Mouse (Mus musculus) right cerebral cortex, postnatal 25 days (tissue): ENCODE measurements around the gene Abr.

ENCODE experiments used
- DNase-seq: peaks from one replicate; pipeline ENCODE4 v3.0.0; 2022

Abr gene

DNA sequence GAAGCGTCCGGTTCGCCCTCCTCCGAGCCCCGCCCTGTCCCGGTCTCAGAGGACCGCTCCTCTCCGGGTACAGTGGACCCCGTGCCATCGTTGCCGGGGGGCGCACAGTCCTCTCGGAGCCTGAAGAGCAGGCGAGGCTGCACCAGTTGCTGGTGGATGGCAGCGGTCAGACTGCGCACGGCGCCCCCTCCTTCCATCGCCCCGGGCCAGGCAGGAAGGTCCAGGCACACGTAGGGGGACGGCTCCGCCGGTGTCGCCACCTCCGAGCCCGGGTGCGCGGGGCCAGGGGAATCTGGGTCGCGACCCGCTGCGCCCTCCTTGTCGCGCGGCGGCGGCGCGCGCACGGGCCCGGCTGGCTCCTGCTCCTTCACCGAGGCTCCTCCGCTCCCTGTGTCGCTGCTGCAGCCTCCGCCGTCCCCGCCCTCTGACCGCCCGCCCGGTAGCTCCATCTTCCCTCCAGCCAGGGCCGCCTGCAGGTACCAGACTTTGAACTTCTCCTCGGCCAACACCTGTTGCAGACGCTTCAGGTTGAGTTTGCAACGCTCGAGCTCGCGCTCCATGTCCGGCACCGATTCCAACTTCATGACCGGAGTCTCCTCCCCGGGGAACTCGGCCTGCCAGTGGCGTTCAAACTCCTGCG, 572 bp upstream of the Abr start:
- DNase-seq, result no peak

- DNase-seq, result no peak
Measured at GRCm38 (mm10) chr11:76618134-76618533, 4.0 kb downstream of the Abr start.

- no peak for DNase-seq
Measured at GRCm38 (mm10) chr11:76614246-76614645, 7.9 kb downstream of the Abr start.

DNA sequence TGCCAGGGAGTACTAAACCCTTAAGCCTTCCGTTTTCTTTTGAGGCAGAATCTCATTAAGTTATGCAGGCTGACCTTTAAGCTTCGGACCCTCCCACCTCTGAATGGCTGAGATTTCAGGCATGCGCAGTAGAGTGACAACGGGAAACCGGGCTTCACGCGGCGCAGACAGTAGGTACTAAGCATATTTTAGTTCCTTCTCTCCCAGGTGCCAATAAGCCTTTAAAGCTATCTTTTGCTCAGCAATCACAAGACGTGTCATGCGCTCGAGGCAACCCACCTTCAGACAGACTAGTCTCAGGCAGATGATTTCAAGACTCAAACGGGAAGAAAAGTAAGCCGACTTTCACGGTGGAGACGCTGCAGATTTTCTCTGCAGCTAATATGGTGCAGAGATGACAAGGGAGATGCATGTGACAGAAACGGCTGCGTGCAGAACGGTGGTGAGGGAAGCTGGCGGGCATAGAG, 9.4 kb downstream of the Abr start:
- peak; percentile 64 for DNase-seq

- DNase-seq, result no peak
Measured at GRCm38 (mm10) chr11:76610948-76611347, 11.2 kb downstream of the Abr start.

DNA sequence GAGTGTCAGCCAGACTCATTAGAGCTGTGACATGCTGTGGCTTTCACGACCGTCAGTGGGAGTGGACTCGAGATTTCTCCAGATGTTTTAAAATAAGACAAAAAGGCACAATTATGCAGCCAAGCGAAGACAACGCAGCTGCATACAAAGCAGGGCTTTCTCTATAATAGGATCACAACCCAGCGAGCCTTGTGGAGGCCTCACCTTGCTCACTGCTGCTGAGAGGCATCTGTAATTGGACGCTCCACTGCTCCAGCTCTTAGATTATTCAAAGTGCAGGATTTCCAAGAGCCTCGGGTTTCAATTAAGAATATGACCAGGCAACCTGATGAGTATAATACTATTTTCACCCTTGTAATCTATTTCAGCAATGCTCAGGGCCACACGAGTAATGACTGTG, 15.6 kb downstream of the Abr start:
- no peak for DNase-seq

- no peak for DNase-seq
Measured at GRCm38 (mm10) chr11:76599219-76599618, 22.9 kb downstream of the Abr start.

DNA sequence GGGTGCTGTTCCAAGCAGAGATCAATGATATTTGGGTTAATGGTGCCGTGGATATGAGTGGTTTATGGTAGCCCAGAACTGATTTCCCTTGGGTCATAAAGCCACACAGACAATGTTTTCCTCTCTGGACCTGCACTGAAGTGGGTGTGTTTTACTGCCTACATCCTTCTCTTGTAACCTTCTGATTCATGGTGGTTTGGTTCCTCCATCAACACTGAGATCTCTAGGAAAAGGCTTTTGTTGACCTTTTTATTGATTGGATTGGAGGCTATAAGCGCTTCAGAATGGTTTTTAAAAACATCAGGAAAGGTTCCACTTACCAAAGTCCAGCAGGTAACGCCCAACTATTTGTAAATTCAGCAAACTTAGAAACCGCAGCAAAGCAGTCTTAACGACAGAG, 23.4 kb downstream of the Abr start:
- DNase-seq, result no peak

- no peak for DNase-seq
Measured at GRCm38 (mm10) chr11:76593620-76594326, 28.3 kb downstream of the Abr start.

GRCm38 (mm10) chr11:76589746-76590145, 32.4 kb downstream of the Abr start:
- no peak for DNase-seq

DNA sequence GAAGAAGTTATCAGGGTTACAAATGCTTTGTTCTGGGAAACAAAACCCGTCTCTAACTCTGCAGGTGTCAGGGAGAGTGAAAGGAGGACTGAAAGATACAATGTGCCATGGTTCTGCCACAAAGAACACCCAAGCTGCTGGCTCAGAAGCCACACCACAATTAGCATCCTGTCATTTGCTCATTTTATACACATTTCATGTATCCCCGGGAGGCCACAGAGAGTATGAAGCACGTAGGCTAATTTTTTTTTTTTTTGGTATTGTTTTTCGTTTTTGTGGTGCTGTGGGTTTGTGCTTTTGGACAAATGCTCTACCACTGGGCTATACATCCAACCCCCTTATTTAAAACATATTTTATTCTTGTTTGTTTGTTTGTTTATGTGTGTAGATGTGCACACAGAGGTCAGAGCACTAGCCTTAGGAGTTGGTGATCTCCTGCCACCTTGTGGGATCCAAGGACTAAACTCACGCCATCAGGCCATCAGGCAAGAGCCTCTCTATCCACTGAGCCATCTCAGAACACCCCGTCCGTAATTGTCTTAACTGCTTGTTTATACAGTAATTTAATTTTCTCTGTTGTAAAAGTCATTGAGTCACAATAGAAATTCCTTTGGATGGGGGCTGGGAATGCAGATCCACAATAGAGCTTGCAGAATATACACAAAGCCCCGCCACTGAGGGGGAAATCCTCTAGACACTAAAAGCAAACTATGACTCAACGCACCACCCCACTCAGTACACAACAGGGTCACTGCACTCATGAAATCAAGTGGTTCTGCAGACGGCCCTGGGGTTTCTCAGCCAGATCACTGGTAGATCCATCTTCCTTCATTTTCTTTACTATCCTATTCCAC, 33.3 kb downstream of the Abr start:
- no peak for DNase-seq

DNA sequence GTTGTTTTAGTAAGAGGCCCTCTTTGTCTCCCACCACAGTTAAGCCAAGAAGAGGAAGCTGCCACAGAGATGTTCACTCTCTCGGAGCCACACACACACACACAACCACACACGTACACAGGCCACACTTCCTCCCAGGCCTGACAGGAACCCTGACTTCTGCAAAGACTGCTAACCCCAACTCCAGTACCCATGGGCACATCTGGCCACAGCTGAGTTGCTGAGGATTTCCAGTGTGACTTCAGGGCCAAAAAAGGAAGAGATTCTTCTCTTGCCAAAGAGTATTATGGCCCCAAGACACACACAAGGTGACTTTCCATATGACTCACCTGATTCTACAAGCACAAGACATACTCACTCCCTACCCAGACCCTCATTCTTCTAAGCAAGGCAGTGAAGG, 34.1 kb downstream of the Abr start:
- DNase-seq, result no peak

DNA sequence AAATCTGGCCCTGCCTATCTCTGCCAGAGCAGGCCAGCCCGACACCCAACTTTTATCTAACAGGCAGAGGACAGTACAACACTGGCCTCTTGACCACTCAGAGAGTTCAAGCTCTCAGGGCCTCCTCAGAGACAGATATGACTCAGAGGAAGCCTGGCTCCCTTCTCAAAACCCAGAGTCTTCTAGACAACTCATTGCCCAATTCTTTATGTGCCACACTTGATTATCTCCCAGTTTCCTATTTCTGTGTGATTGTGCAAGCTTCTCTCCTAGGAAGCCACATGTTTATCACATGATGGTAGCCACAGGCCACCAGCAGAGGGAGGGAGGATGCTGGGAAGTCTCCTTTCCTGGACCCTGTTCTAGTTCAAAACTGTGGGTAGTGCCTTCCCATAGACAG, 34.8 kb downstream of the Abr start:
- no peak for DNase-seq

GRCm38 (mm10) chr11:76586119-76586518, 36.0 kb downstream of the Abr start:
- DNase-seq, result no peak

- DNase-seq, result peak; percentile 86
Measured at GRCm38 (mm10) chr11:76577588-76578257, 44.4 kb downstream of the Abr start.

GRCm38 (mm10) chr11:76572820-76573385, 49.2 kb downstream of the Abr start:
- DNase-seq, result peak; percentile 55

DNA sequence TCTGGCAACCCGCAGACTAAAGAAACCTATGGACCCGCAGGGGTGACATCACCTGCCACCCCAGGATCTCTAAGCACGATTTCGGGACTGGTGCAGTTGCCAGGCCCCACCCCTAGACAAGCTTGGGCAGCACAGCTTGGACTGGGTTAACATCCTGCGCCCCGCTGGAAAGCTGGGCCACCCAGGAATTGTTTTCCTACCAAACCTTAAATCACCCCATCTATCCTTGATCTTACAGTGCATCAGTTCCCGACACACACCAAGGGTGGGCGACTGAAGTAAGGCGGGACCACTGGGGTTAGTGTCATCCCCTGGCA, 50.5 kb downstream of the Abr start:
- no peak for DNase-seq

GRCm38 (mm10) chr11:76570741-76571612, 51.1 kb downstream of the Abr start:
- peak; percentile 78 for DNase-seq

GRCm38 (mm10) chr11:76570201-76570731, 51.8 kb downstream of the Abr start:
- peak; percentile 58 for DNase-seq

DNA sequence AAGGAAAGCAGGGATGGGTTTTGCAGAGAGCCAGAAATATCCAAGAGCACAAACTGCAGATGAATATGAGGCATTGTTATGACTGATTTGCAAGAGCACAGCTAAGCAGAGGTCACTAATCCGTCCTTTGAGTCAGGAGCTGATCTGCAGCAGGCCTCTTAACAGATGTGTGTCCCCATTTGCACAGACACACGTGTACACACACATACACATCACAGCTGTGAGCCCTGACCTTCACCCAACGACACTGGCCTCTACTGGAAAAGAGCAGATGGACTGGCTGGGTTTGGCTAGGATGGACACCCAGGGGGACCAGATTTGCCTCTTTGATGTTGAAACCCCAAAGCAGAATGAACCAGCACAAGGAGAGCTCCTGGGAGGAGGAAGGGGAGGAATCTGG, 52.7 kb downstream of the Abr start:
- no peak for DNase-seq

DNA sequence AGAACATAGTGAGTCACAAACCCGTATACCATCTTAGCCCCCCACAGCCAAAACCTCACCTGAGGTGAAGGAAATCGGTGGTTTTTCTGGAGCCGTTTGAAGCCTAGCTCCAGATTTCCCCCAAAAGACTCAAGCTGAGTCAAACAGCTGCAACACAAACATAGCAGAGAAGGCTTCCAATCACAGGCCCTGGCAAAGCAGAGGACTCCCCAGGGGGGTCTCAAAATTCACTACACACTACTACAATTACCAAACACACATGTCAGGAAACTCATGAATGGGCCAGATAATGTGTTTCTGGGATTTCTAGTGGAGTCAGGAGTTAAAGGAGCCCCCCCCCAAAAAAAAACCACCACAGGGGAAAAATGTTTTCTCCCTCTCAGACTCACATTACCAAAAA, 56.0 kb downstream of the Abr start:
- no peak for DNase-seq

- DNase-seq, result no peak
Measured at GRCm38 (mm10) chr11:76562584-76562983, 59.5 kb downstream of the Abr start.
